Mouse (Mus musculus) hindbrain, embryonic 13.5 days (tissue): ENCODE measurements around the gene Unc5b. TPM values are rescaled to one million over a fixed set of nuclear protein-coding genes. Genes with fewer than 3 reads are reported as not detected.

ENCODE experiments used
- ATAC-seq: fragments of 200-750 bp; cut with Nextera tagmentation; 2 replicates; pipeline ENCODE4 v1.8.0; 2017; ENCODE audit warnings: moderate TSS enrichment; ENCODE audit not compliant: low FRiP score
- H3K27ac ChIP-seq: fragments of 300-500 bp; sonication (generic); 2 replicates; pipeline ENCODE4 v1.5.1; 2015; ENCODE audit warnings: inconsistent platforms, mild to moderate bottlenecking, moderate library complexity
- H3K27me3 ChIP-seq: fragments of 300-500 bp; sonication (generic); 2 replicates; pipeline ENCODE4 v1.6.1; 2015; ENCODE audit warnings: mild to moderate bottlenecking, inconsistent platforms
- H3K36me3 ChIP-seq: fragments of 300-500 bp; sonication (generic); 2 replicates; pipeline ENCODE4 v1.6.1; 2015; ENCODE audit warnings: mild to moderate bottlenecking, inconsistent platforms
- H3K4me1 ChIP-seq: fragments of 300-500 bp; sonication (generic); replicated peaks from 2 replicates; pipeline ENCODE4 v1.6.1; 2015; ENCODE audit warnings: inconsistent platforms
- H3K4me2 ChIP-seq: fragments of 300-500 bp; sonication (generic); 2 replicates; pipeline ENCODE4 v1.6.1; 2015; ENCODE audit warnings: inconsistent platforms, mild to moderate bottlenecking, moderate library complexity
- H3K4me3 ChIP-seq: fragments of 300-500 bp; sonication (generic); 2 replicates; pipeline ENCODE4 v1.5.1; 2015; ENCODE audit warnings: mild to moderate bottlenecking, inconsistent platforms
- H3K9ac ChIP-seq: fragments of 300-500 bp; sonication (generic); 2 replicates; pipeline ENCODE4 v1.6.1; 2015; ENCODE audit warnings: mild to moderate bottlenecking, inconsistent platforms
- H3K9me3 ChIP-seq: fragments of 300-500 bp; sonication (generic); 2 replicates; pipeline ENCODE4 v1.6.1; 2016; ENCODE audit warnings: inconsistent platforms
- WGBS: fragments of 180-500 bp; shearing (Covaris S2); methylation state at CpG from one replicate; pipeline ENCODE4 v1.1.7; 2015; 5-methylcytosine and 5-hydroxymethylcytosine counted together
- polyA plus RNA-seq: library from polyadenylated mRNA; unstranded; fragments of >200 nt; fragmentation: Nextera tagmentation; extraction: Ambion mirVana; gene quantifications from 2 replicates; pipeline ENCODE4 v1.2.1, GENCODE M21; 2015

Unc5b gene
- polyA plus RNA-seq, 1 experiment from 2014 or later = 3.3 TPM

GRCm38 (mm10) chr10:60723345-60723744 lies 108.0 kb downstream of the Unc5b start:
- Histone ChIP-seq H3K4me2 (no peak overlapping the region), H3K27me3 (no peaks in the 10 kb centered on the region), H3K36me3 (peaks cover 26% of the 10 kb centered on the region; the same call in 1 of the 2 replicates), H3K9me3 (no peaks in the 10 kb centered on the region), H3K27ac (no peak overlapping the region), H3K4me3 (no peak overlapping the region), H3K9ac (no peak overlapping the region), H3K4me1 (peaks cover 31% of the 10 kb centered on the region)
- WGBS = 44% methylated on average over 1 of the region's 1 CpGs
- no peak for ATAC-seq

- peaks cover 31% of the 10 kb centered on the region for H3K36me3 ChIP-seq
- peak overlapping the region; percentile 62 for H3K27ac ChIP-seq
- peaks cover 19% of the 10 kb centered on the region for H3K4me1 ChIP-seq
- H3K9ac ChIP-seq = no peak overlapping the region
- no peak overlapping the region for H3K4me2 ChIP-seq
- no peak for ATAC-seq
- no peaks in the 10 kb centered on the region for H3K9me3 ChIP-seq
- H3K4me3 ChIP-seq = no peak overlapping the region
- 30% methylated on average over 12 of the region's 12 CpGs for WGBS
- no peaks in the 10 kb centered on the region for H3K27me3 ChIP-seq
Measured at GRCm38 (mm10) chr10:60721640-60722039, 109.7 kb downstream of the Unc5b start.

GRCm38 (mm10) chr10:60720461-60720860 lies 110.9 kb downstream of the Unc5b start:
- 85% methylated on average over 5 of the region's 5 CpGs for WGBS
- Histone ChIP-seq H3K27me3 (no peaks in the 10 kb centered on the region), H3K27ac (no peak overlapping the region), H3K4me2 (no peak overlapping the region), H3K36me3 (peaks cover 42% of the 10 kb centered on the region), H3K9ac (no peak overlapping the region), H3K4me1 (peaks cover 19% of the 10 kb centered on the region), H3K4me3 (no peak overlapping the region), H3K9me3 (no peaks in the 10 kb centered on the region)
- ATAC-seq = 0 out of 2 replicates have a peak, but pooled peaks have one; percentile 4

GRCm38 (mm10) chr10:60718491-60718890 lies 112.9 kb downstream of the Unc5b start:
- 87% methylated on average over 2 of the region's 2 CpGs for WGBS
- H3K36me3 ChIP-seq = peaks cover 50% of the 10 kb centered on the region
- peaks cover 7% of the 10 kb centered on the region for H3K9me3 ChIP-seq
- no peak overlapping the region for H3K4me2 ChIP-seq
- no peak overlapping the region for H3K4me3 ChIP-seq
- no peak overlapping the region for H3K27ac ChIP-seq
- H3K4me1 ChIP-seq = peaks cover 19% of the 10 kb centered on the region
- no peak overlapping the region for H3K9ac ChIP-seq
- no peaks in the 10 kb centered on the region for H3K27me3 ChIP-seq
- ATAC-seq = no peak

GRCm38 (mm10) chr10:60716449-60716848 lies 114.9 kb downstream of the Unc5b start:
- no peak overlapping the region for H3K27ac ChIP-seq
- H3K9me3 ChIP-seq = peaks cover 7% of the 10 kb centered on the region
- no peak for ATAC-seq
- H3K4me3 ChIP-seq = no peak overlapping the region
- H3K4me1 ChIP-seq = peaks cover 8% of the 10 kb centered on the region
- peaks cover 63% of the 10 kb centered on the region for H3K36me3 ChIP-seq
- H3K27me3 ChIP-seq = no peaks in the 10 kb centered on the region
- no peak overlapping the region for H3K9ac ChIP-seq
- no peak overlapping the region for H3K4me2 ChIP-seq
- 96% methylated on average over 3 of the region's 3 CpGs for WGBS

Other genes with a start within 250 kb of the Unc5b start
- gene Cdh23, start 135.1 kb downstream of the Unc5b start, polyA plus RNA-seq = 2.0 TPM in 2 replicates
- gene Slc29a3, start 78.8 kb downstream of the Unc5b start, polyA plus RNA-seq = 14.1 and 15.8 TPM in 2 replicates